Mouse (Mus musculus): Measurements from ENCODE around the gene Pnpla3.

Pnpla3 gene

GRCm38 (mm10) chr15:84218783-84219271 lies 51.2 kb downstream of the Pnpla3 start:
- DNase-seq = no peak

- DNase-seq = no peak
Observed at GRCm38 (mm10) chr15:84221539-84221938, 53.9 kb downstream of the Pnpla3 start.

- no peak for DNase-seq
Observed at GRCm38 (mm10) chr15:84223423-84223822, 55.8 kb downstream of the Pnpla3 start.

GRCm38 (mm10) chr15:84224779-84225178 lies 57.1 kb downstream of the Pnpla3 start:
- no peak for DNase-seq

- no peak for DNase-seq
Observed at GRCm38 (mm10) chr15:84226918-84227317, 59.3 kb downstream of the Pnpla3 start.

GRCm38 (mm10) chr15:84230661-84231060 lies 63.0 kb downstream of the Pnpla3 start:
- no peak for DNase-seq

GRCm38 (mm10) chr15:84231113-84231712 lies 63.6 kb downstream of the Pnpla3 start:
- no peak for DNase-seq

GRCm38 (mm10) chr15:84231721-84232561 lies 64.3 kb downstream of the Pnpla3 start, which contains the start of gene Parvb:
Gene Parvb (plus strand): TSS chr15:84232043.
- DNase-seq = no peak

- DNase-seq = no peak
Observed at GRCm38 (mm10) chr15:84232609-84233008, 65.0 kb downstream of the Pnpla3 start.

- no peak for DNase-seq
Observed at GRCm38 (mm10) chr15:84234794-84235581, 67.4 kb downstream of the Pnpla3 start.

GRCm38 (mm10) chr15:84235646-84236045 lies 68.0 kb downstream of the Pnpla3 start:
- no peak for DNase-seq
